In the genomic region with DNA sequence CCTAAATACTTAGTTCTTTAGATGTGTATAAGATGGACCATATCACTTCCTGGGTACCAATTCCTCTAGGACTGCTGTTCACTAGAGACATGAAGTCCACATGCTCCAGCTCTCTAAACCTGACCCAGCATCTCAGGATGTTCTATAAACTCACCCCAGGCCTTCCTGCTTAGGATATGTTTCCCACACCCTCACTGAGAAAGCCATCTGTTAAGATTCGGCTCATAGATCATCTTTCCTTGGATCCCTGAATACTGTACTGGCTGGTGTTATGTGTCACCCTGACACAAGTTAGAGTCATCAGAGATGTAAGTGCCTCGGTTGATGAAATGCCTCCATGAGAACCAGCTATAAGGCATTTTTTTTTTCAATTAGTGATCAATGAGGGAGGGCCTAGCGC, we compare ENCODE assay signal across 27 mouse cellular contexts.
"Had no signal": no experiment of that assay in that cellular context is flagged by ENCODE, and none has a peak within 500 bp of the region (broad histone marks: within the 10 kb centered on the region; RNA-seq: fewer than 3 reads in every experiment).

No protein-coding gene starts in this region.

- H3K4me3 ChIP-seq: gastrocnemius, adult 2 months; heart, embryonic 10.5 days; heart, embryonic 12.5 days; hindbrain, embryonic 10.5 days; hindbrain, embryonic 12.5 days; intestine, embryonic 15.5 days; layer of hippocampus, adult 2 months; left cerebral cortex, adult 2 months; limb, embryonic 10.5 days; limb, embryonic 12.5 days; liver, embryonic 13.5 days; liver, embryonic 15.5 days had no signal

- H3K27ac ChIP-seq: gastrocnemius, adult 2 months; heart, embryonic 10.5 days; hindbrain, embryonic 10.5 days; hindbrain, embryonic 12.5 days; hindbrain, embryonic 14.5 days; intestine, embryonic 15.5 days; layer of hippocampus, adult 2 months; left cerebral cortex, adult 2 months; limb, embryonic 10.5 days; limb, embryonic 12.5 days; liver, embryonic 13.5 days; liver, embryonic 15.5 days had no signal

- H3K9ac ChIP-seq: heart, embryonic 12.5 days; hindbrain, embryonic 12.5 days; hindbrain, embryonic 14.5 days; intestine, embryonic 15.5 days; limb, embryonic 12.5 days; liver, embryonic 13.5 days; liver, embryonic 15.5 days; liver, postnatal 0 days had no signal

- ATAC-seq: hindbrain, embryonic 16.5 days; inflammation-experienced regulatory T-cells, adult 6 months; intestine, embryonic 15.5 days; intestine, postnatal 0 days; liver, postnatal 0 days had no signal

- DNase-seq: gastrocnemius, adult 2 months; gastrocnemius, postnatal 10 days; gastrocnemius, postnatal 25 days; heart, postnatal 10 days; heart, postnatal 4 days; kidney, adult 18-20 months; kidney, adult 8-10 months; kidney, postnatal 10 days; kidney, postnatal 25 days; kidney, postnatal 4 days; liver; liver, embryonic 13.5 days; liver, postnatal 0 days had no signal

- H3K27me3 ChIP-seq: heart, embryonic 12.5 days; hindbrain, embryonic 12.5 days; intestine, embryonic 15.5 days; limb, embryonic 12.5 days; liver, embryonic 13.5 days; liver, embryonic 15.5 days had no signal

- H3K4me1 ChIP-seq: intestine, embryonic 15.5 days; limb, embryonic 12.5 days; liver, embryonic 13.5 days; liver, embryonic 15.5 days had no signal

- H3K36me3 ChIP-seq: heart, embryonic 10.5 days; heart, embryonic 12.5 days; hindbrain, embryonic 10.5 days; hindbrain, embryonic 12.5 days; intestine, embryonic 15.5 days; limb, embryonic 10.5 days; limb, embryonic 12.5 days; liver, embryonic 13.5 days; liver, embryonic 15.5 days had no signal
